Mouse (Mus musculus) CD4-positive, CD25-positive, alpha-beta regulatory T cell, adult 4 months (primary cell): ENCODE data around the gene Btg2. TPM values are rescaled to one million over a fixed set of nuclear protein-coding genes. Genes with fewer than 3 reads are reported as not detected.

ENCODE experiments used
- ATAC-seq: one replicate; pipeline ENCODE4 v1.8.0; 2017
- polyA plus RNA-seq, 2 experiments: library from polyadenylated mRNA; unstranded; fragments of 100-300 nt; shearing (Covaris generic); gene quantifications; one replicate each; pipeline ENCODE4 v1.2.1; 2017

Gene Btg2
- polyA plus RNA-seq, 2 experiments from 2014 or later = 243 to 289 TPM

- ATAC-seq = no peak
Measured at GRCm38 (mm10) chr1:134057736-134058135, 21.2 kb downstream of the Btg2 start.

- no peak for ATAC-seq
Measured at GRCm38 (mm10) chr1:134056285-134056684, 22.6 kb downstream of the Btg2 start.

GRCm38 (mm10) chr1:134055666-134056245 is 23.2 kb downstream of the Btg2 start:
- ATAC-seq = no peak

- ATAC-seq = no peak
Measured at GRCm38 (mm10) chr1:134055058-134055457, 23.9 kb downstream of the Btg2 start.

- peak; percentile 92 for ATAC-seq
Measured at GRCm38 (mm10) chr1:134053207-134053606, 25.7 kb downstream of the Btg2 start.

- ATAC-seq = no peak
Measured at GRCm38 (mm10) chr1:134049542-134049941, 29.4 kb downstream of the Btg2 start.

- ATAC-seq = peak; percentile 69
Measured at GRCm38 (mm10) chr1:134048759-134049158, 30.2 kb downstream of the Btg2 start.

- no peak for ATAC-seq
Measured at GRCm38 (mm10) chr1:134047431-134047830, 31.5 kb downstream of the Btg2 start.

- no peak for ATAC-seq
Measured at GRCm38 (mm10) chr1:134046387-134046786, 32.5 kb downstream of the Btg2 start.

GRCm38 (mm10) chr1:134045971-134046370 is 32.9 kb downstream of the Btg2 start:
- ATAC-seq = peak; percentile 39

- ATAC-seq = no peak
Measured at GRCm38 (mm10) chr1:134044805-134045204, 34.1 kb downstream of the Btg2 start.

GRCm38 (mm10) chr1:134042341-134042740 is 36.6 kb downstream of the Btg2 start:
- ATAC-seq = no peak

- no peak for ATAC-seq
Measured at GRCm38 (mm10) chr1:134041900-134042299, 37.0 kb downstream of the Btg2 start.

GRCm38 (mm10) chr1:134039361-134039760 is 39.6 kb downstream of the Btg2 start:
- ATAC-seq = no peak

- ATAC-seq = no peak
Measured at GRCm38 (mm10) chr1:134038336-134038735, 40.6 kb downstream of the Btg2 start.

- ATAC-seq = no peak
Measured at GRCm38 (mm10) chr1:134037172-134037571, 41.7 kb downstream of the Btg2 start, which contains the start of gene Fmod. Gene Fmod, plus strand, starts transcription at chr1:134037254.

GRCm38 (mm10) chr1:134036492-134036891 is 42.4 kb downstream of the Btg2 start:
- no peak for ATAC-seq

GRCm38 (mm10) chr1:134028161-134028846 is 50.6 kb downstream of the Btg2 start:
- ATAC-seq = no peak

GRCm38 (mm10) chr1:134026741-134027140 is 52.2 kb downstream of the Btg2 start:
- no peak for ATAC-seq

GRCm38 (mm10) chr1:134025975-134026374 is 52.9 kb downstream of the Btg2 start:
- no peak for ATAC-seq
